Mouse (Mus musculus) left cerebral cortex, adult 18-20 months (tissue): ENCODE measurements around the gene Gm44805. TPM values are rescaled to one million over a fixed set of nuclear protein-coding genes. Genes with fewer than 3 reads are reported as not detected.

Experiments
- DNase-seq, 2 experiments: peaks; one replicate each; pipeline ENCODE4 v3.0.0; 2021 to 2022; ENCODE audit warnings: low spot score in 2 of 2, mixed read lengths in 1 of 2
- total RNA-seq, 2 experiments: library from RNA; stranded (reverse); gene quantifications; 2 replicates each; pipeline ENCODE4 v1.2.3; 2021

Gene Gm44805
- total RNA-seq, 2 experiments from 2014 or later = not detected

- no peak for DNase-seq
Observed at GRCm38 (mm10) chr7:19632275-19632674, 48.9 kb downstream of the Gm44805 start.

- peak; percentile 91 to 93 for DNase-seq
Observed at GRCm38 (mm10) chr7:19629361-19629734, 51.9 kb downstream of the Gm44805 start, which contains the start of gene Relb. Relb (minus strand) TSS chr7:19629438.

GRCm38 (mm10) chr7:19628536-19629360 lies 52.5 kb downstream of the Gm44805 start:
- peak; percentile 82 to 86 for DNase-seq

GRCm38 (mm10) chr7:19628192-19628535 lies 53.1 kb downstream of the Gm44805 start:
- DNase-seq = no peak

- no peak for DNase-seq
Observed at GRCm38 (mm10) chr7:19627721-19628120, 53.5 kb downstream of the Gm44805 start.

- no peak for DNase-seq
Observed at GRCm38 (mm10) chr7:19623433-19623832, 57.8 kb downstream of the Gm44805 start.

- DNase-seq = no peak
Observed at GRCm38 (mm10) chr7:19622241-19622640, 59.0 kb downstream of the Gm44805 start.

Other genes starting within 250 kb of the Gm44805 start
- 10 to 100 TPM; 69.7 to 74.5 TPM for gene Mark4, start 222.6 kb downstream of the Gm44805 start, total RNA-seq
- gene Exoc3l2, start 218.1 kb downstream of the Gm44805 start, total RNA-seq = under 1 TPM; 0.40 to 0.74 TPM
- 1 to 10 TPM; 7.6 to 7.8 TPM for gene Bloc1s3, start 173.1 kb downstream of the Gm44805 start, total RNA-seq
- 10 to 100 TPM; 18.7 to 21.1 TPM for gene Trappc6a, start 173.0 kb downstream of the Gm44805 start, total RNA-seq
- gene Nkpd1, start 163.6 kb downstream of the Gm44805 start, total RNA-seq = under 1 TPM; 0.72 to 0.94 TPM
- 100 to 1,000 TPM; 139 to 147 TPM for gene Ppp1r37, start 118.3 kb downstream of the Gm44805 start, total RNA-seq
- 1 to 10 TPM; 2.0 to 2.7 TPM for gene Zfp296, start 104.1 kb downstream of the Gm44805 start, total RNA-seq
- gene Gemin7, start 103.8 kb downstream of the Gm44805 start, total RNA-seq = 10 to 100 TPM; 51.0 to 53.7 TPM
- 10 to 100 TPM; 70.4 to 87.0 TPM for gene Clasrp, start 76.9 kb downstream of the Gm44805 start, total RNA-seq
- gene Relb, start 52.0 kb downstream of the Gm44805 start, total RNA-seq = 1 to 10 TPM; 7.5 to 8.1 TPM
- gene Clptm1, start 16.4 kb downstream of the Gm44805 start, total RNA-seq = 100 to 1,000 TPM; 151 to 152 TPM
- not detected for gene Apoc2, start 3.5 kb downstream of the Gm44805 start, total RNA-seq
- gene Apoc4, start 56 bp upstream of the Gm44805 start, total RNA-seq = not detected
- gene Apoc1, start 11.2 kb upstream of the Gm44805 start, total RNA-seq = 1 to 10 TPM; 3.9 to 5.3 TPM
- 1,000 to 10,000 TPM; 1,855 to 2,066 TPM for gene Apoe, start 17.8 kb upstream of the Gm44805 start, total RNA-seq
- 100 to 1,000 TPM; 116 to 122 TPM for gene Tomm40, start 34.0 kb upstream of the Gm44805 start, total RNA-seq
- gene Nectin2, start 69.1 kb upstream of the Gm44805 start, total RNA-seq = 1 to 10 TPM; 6.7 to 8.6 TPM
- gene Bcam, start 89.6 kb upstream of the Gm44805 start, total RNA-seq = 10 to 100 TPM; 18.6 to 19.1 TPM
- gene Cblc, start 115.4 kb upstream of the Gm44805 start, total RNA-seq = not detected
- gene Bcl3, start 141.3 kb upstream of the Gm44805 start, total RNA-seq = 1 to 10 TPM in 1 of 2 experiments, under 1 TPM in 1; 0.91 to 1.1 TPM
- gene Gm19345, start 170.6 kb upstream of the Gm44805 start, total RNA-seq = 1 to 10 TPM; 2.0 to 2.4 TPM
- not detected for gene Ceacam16, start 179.9 kb upstream of the Gm44805 start, total RNA-seq
- gene Ceacam19, start 206.5 kb upstream of the Gm44805 start, total RNA-seq = not detected
- 10 to 100 TPM; 13.0 to 15.7 TPM for gene Pvr, start 239.7 kb upstream of the Gm44805 start, total RNA-seq